Mouse (Mus musculus) kidney, adult 10 weeks (tissue): Measurements from ENCODE around the gene Wnt2. TPM values are rescaled to one million over a fixed set of nuclear protein-coding genes. Genes with fewer than 3 reads are reported as not detected.

ENCODE experiments used
- polyA plus RNA-seq: library from polyadenylated mRNA; stranded (reverse); fragments of 350-450 nt; fragmentation: Illumina TruSeq; extraction: RNeasy Lipid Tissue Mini Kit (QIAGEN cat#74804); gene quantifications from one replicate; pipeline ENCODE4 v1.2.3, GENCODE M21; 2014; ENCODE audit warnings: low read depth, low replicate concordance

Gene Wnt2
- polyA plus RNA-seq: 0.32 TPM

DNA sequence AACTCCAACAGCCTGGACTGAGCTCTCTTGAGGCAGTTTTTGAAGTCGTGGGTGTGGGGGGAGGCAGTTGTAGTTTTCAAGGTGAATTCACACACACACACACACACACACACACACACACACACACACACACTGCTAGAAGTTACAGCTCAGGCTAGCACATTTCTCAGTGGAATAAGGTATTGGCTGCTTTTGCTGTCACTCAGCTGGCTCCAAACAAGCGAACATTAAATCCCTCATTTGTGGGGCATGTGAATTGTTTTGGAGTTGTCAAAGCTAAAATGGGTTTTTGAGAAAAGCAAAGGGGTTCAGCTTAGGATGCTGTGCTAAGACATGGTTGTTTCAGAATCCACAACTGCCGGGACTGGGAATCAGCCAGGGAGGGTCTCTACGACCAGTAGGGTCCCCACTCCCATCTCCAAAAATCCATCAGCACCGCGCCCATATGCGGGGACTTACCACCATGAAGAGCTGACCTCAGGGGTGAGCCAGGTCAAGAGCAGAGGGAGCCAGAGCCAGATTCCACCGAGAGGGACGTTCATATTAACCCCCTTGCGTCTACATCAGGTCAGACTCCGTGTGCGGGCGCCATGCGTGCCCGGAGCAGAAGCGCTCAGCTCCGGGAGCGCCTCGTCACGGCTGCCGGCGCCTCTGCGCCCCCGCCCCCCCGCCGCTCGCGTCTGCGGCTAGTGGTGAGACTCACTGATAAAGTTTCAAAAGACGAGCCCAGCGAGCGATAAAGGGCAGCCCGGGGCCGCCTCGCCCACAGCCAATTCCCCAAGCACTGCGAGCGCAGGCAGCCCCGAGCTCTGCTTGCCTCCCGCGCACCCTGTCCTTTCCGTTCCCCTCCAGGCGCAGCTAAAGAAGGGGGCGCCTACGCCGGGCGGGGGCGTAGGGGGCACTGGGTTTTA, at the start of gene Wnt2:
TSS of gene Wnt2 (minus strand) at position 840 of the 911 bp plus-strand sequence.

Other genes starting within 250 kb of the Wnt2 start
- not detected for gene Asz1, start 78.5 kb upstream of the Wnt2 start, polyA plus RNA-seq
- gene Cftr, start 140.1 kb upstream of the Wnt2 start, polyA plus RNA-seq: 9.4 TPM